Comparison of ENCODE assay signal across 9 mouse cellular contexts in genomic region chr13:99606606-99606990, GRCm38 (mm10).
A peak's percentile ranks its signal among the peaks of the same experiment; 100 is the strongest.
DNase-seq lines count a peak whose midpoint lies in the region; TF ChIP-seq lines count a peak whose summit lies in the region.
"Had no signal": no experiment of that assay in that cellular context is flagged by ENCODE, and none has a peak within 500 bp of the region (broad histone marks: within the 10 kb centered on the region; RNA-seq: fewer than 3 reads in every experiment).

No protein-coding gene starts in this region.

- TF ChIP-seq CTCF in lung, adult 2 months (IDR thresholded peaks at IDR 0.05; ENCODE audit: insufficient read depth, low read length), result 0 out of 2 replicates have a peak, but pooled peaks have one; percentile 1

- 44% methylated on average over 1 of the region's 1 CpGs for WGBS in lung, adult 2 months

- H3K4me3 ChIP-seq in lung, adult 2 months (replicated peaks; ENCODE audit: extremely low read depth, low read depth, low read length), result no peak overlapping the region
- H3K4me3 ChIP-seq: liver, embryonic 15.5 days had no signal

- no peaks in the 10 kb centered on the region for H3K4me1 ChIP-seq in lung, adult 2 months (ENCODE audit: control insufficient read depth, insufficient read depth, low read length)
- H3K4me1 ChIP-seq: liver, embryonic 15.5 days had no signal

- no peak for TF ChIP-seq POLR2A in lung, adult 2 months (IDR thresholded peaks at IDR 0.05; ENCODE audit: borderline replicate concordance, extremely low read depth, low read depth, low read length)

- DNase-seq in cerebellum, postnatal 14 days, result peak; percentile 29 to 43
- DNase-seq in cerebellum, adult 8-10 months, result no peak
- DNase-seq in kidney, adult 8-10 months, result peak; percentile 1 to 31
- DNase-seq in kidney, adult 11 months, result no peak
- DNase-seq in MN1 (ENCODE audit: low spot score), result peak; percentile 28
- DNase-seq in lung, adult 2 months, result peak; percentile 7
- no peak for DNase-seq in layer of hippocampus, adult 9-11 months
- DNase-seq in thymus, postnatal 36 days, result no peak

Comparison
In these comparisons a context has a peak if more than half of its experiments do, and no peak if none do; other contexts are left out.
1. DNase-seq: peak in cerebellum, postnatal 14 days (2 of 2), kidney, adult 8-10 months (2 of 2), MN1 (single experiment) and lung, adult 2 months (single experiment); none in cerebellum, adult 8-10 months (single experiment), kidney, adult 11 months (single experiment), layer of hippocampus, adult 9-11 months (single experiment) and thymus, postnatal 36 days (0 of 2).